Mouse (Mus musculus) neural tube, embryonic 11.5 days (tissue): ENCODE measurements at regions not wholly inside any gene's neighbourhood (a gene's known extent, or its start where the extent isn't known, plus 50 kb on each side); places are given as distances from the start of the nearest gene placed in this dataset.

Experiments used
- ATAC-seq: fragments of 200-750 bp; cut with Nextera tagmentation; 2 replicates; pipeline ENCODE4 v1.8.0; 2017; ENCODE audit warnings: moderate number of reproducible peaks, mild to moderate bottlenecking, moderate TSS enrichment, moderate library complexity; ENCODE audit not compliant: insufficient read depth, low FRiP score, low TSS enrichment
- DNase-seq: peaks from one replicate; pipeline ENCODE4 v3.0.0-alpha.2; 2015; ENCODE audit warnings: low spot score
- H3K27ac ChIP-seq: fragments of 300-500 bp; sonication (generic); 2 replicates; pipeline ENCODE4 v1.5.1; 2014; ENCODE audit warnings: low read depth, mild to moderate bottlenecking, low read length
- H3K27me3 ChIP-seq: fragments of 300-500 bp; sonication (generic); 2 replicates; pipeline ENCODE4 v1.6.1; 2014; ENCODE audit warnings: mild to moderate bottlenecking, low read length, mixed read lengths; ENCODE audit not compliant: control insufficient read depth, insufficient read depth
- H3K36me3 ChIP-seq: fragments of 300-500 bp; sonication (generic); 2 replicates; pipeline ENCODE4 v1.6.1; 2014; ENCODE audit warnings: mild to moderate bottlenecking, low read length, moderate library complexity, mixed read lengths; ENCODE audit not compliant: control insufficient read depth, insufficient read depth
- H3K4me1 ChIP-seq: fragments of 300-500 bp; sonication (generic); 2 replicates; pipeline ENCODE4 v1.6.1; 2014; ENCODE audit warnings: low read length, mixed read lengths; ENCODE audit not compliant: control insufficient read depth, insufficient read depth
- H3K4me2 ChIP-seq: fragments of 300-500 bp; sonication (generic); 2 replicates; pipeline ENCODE4 v1.6.1; 2014; ENCODE audit warnings: low read depth, mild to moderate bottlenecking, moderate library complexity
- H3K4me3 ChIP-seq: fragments of 300-500 bp; sonication (generic); 2 replicates; pipeline ENCODE4 v1.5.1; 2014; ENCODE audit warnings: low read depth, low read length
- H3K9ac ChIP-seq: fragments of 300-500 bp; sonication (generic); 2 replicates; pipeline ENCODE4 v1.6.1; 2014; ENCODE audit warnings: mild to moderate bottlenecking, low read length
- H3K9me3 ChIP-seq: fragments of 300-500 bp; sonication (generic); 2 replicates; pipeline ENCODE4 v1.6.1; 2016; ENCODE audit warnings: low read length; ENCODE audit not compliant: control insufficient read depth
- WGBS: fragments of 180-500 bp; shearing (Covaris S2); extraction: QIAGEN DNeasy Blood & Tissue Kit; methylation state at CpG from one replicate; pipeline ENCODE4 v1.1.7; 2014; 5-methylcytosine and 5-hydroxymethylcytosine counted together

GRCm38 (mm10) chr5:80659530-80659929 is 360.4 kb upstream of the Adgrl3 start:
- DNase-seq, result no peak
- no peak overlapping the region for H3K4me2 ChIP-seq
- no peaks in the 10 kb centered on the region for H3K9me3 ChIP-seq
- H3K27me3 ChIP-seq, result no peaks in the 10 kb centered on the region
- WGBS, result 73% methylated on average over 3 of the region's 3 CpGs
- no peak overlapping the region for H3K4me3 ChIP-seq
- H3K9ac ChIP-seq, result no peak overlapping the region
- no peak for ATAC-seq
- H3K36me3 ChIP-seq, result no peaks in the 10 kb centered on the region
- H3K27ac ChIP-seq, result no peak overlapping the region
- H3K4me1 ChIP-seq, result no peaks in the 10 kb centered on the region

GRCm38 (mm10) chr5:80670258-80670947 is 349.5 kb upstream of the Adgrl3 start:
- WGBS, result 88% methylated on average over 7 of the region's 7 CpGs
- Histone ChIP-seq H3K9ac (no peak overlapping the region), H3K36me3 (no peaks in the 10 kb centered on the region), H3K27ac (no peak overlapping the region), H3K27me3 (no peaks in the 10 kb centered on the region), H3K4me1 (no peaks in the 10 kb centered on the region), H3K4me3 (no peak overlapping the region), H3K4me2 (no peak overlapping the region), H3K9me3 (no peaks in the 10 kb centered on the region)
- no peak for ATAC-seq
- DNase-seq, result no peak

- H3K9ac ChIP-seq, result no peak overlapping the region
- no peak for ATAC-seq
These were observed 336.5 kb upstream of the Adgrl3 start for GRCm38 (mm10) chr5:80683431-80683830.

GRCm38 (mm10) chr5:80700848-80701247 is 319.1 kb upstream of the Adgrl3 start:
- no peaks in the 10 kb centered on the region for H3K4me1 ChIP-seq
- no peak overlapping the region for H3K9ac ChIP-seq
- 76% methylated on average over 2 of the region's 2 CpGs for WGBS
- H3K4me2 ChIP-seq, result no peak overlapping the region
- H3K4me3 ChIP-seq, result no peak overlapping the region
- H3K9me3 ChIP-seq, result no peaks in the 10 kb centered on the region
- H3K27ac ChIP-seq, result no peak overlapping the region
- DNase-seq (no peak), ATAC-seq (no peak)
- H3K27me3 ChIP-seq, result no peaks in the 10 kb centered on the region
- H3K36me3 ChIP-seq, result no peaks in the 10 kb centered on the region

More at GRCm38 (mm10) chr5:80683431-80683830, 336.5 kb upstream of the Adgrl3 start:
- no peaks in the 10 kb centered on the region for H3K27me3 ChIP-seq
- no peak for DNase-seq
- H3K9me3 ChIP-seq, result no peaks in the 10 kb centered on the region
- 64% methylated on average over 2 of the region's 2 CpGs for WGBS
- H3K36me3 ChIP-seq, result no peaks in the 10 kb centered on the region
- no peak overlapping the region for H3K4me3 ChIP-seq
- no peaks in the 10 kb centered on the region for H3K4me1 ChIP-seq
- no peak overlapping the region for H3K4me2 ChIP-seq
- no peak overlapping the region for H3K27ac ChIP-seq

- WGBS, result 78% methylated on average over 2 of the region's 2 CpGs
- Histone ChIP-seq H3K4me2 (no peak overlapping the region), H3K9me3 (no peaks in the 10 kb centered on the region), H3K27me3 (no peaks in the 10 kb centered on the region), H3K36me3 (no peaks in the 10 kb centered on the region), H3K9ac (no peak overlapping the region), H3K27ac (no peak overlapping the region), H3K4me1 (no peaks in the 10 kb centered on the region), H3K4me3 (no peak overlapping the region)
- ATAC-seq (no peak), DNase-seq (no peak)
These were observed 315.2 kb upstream of the Adgrl3 start for GRCm38 (mm10) chr5:80704732-80705131.

GRCm38 (mm10) chr5:80706645-80707056 is 313.3 kb upstream of the Adgrl3 start:
- Histone ChIP-seq H3K27ac (no peak overlapping the region), H3K4me2 (no peak overlapping the region), H3K36me3 (no peaks in the 10 kb centered on the region), H3K9me3 (no peaks in the 10 kb centered on the region), H3K4me3 (no peak overlapping the region), H3K9ac (no peak overlapping the region), H3K27me3 (no peaks in the 10 kb centered on the region), H3K4me1 (no peaks in the 10 kb centered on the region)
- 80% methylated on average over 8 of the region's 8 CpGs for WGBS
- DNase-seq (no peak), ATAC-seq (no peak)
